Mouse (Mus musculus) kidney, postnatal 4 days (tissue): ENCODE data around the gene Macrod2.
"Not testable (repeated sequence)": the region's sequence is repeated elsewhere in the genome, so short reads cannot be mapped to it uniquely, and the experiment has no call there.

ENCODE experiments used
- DNase-seq, 2 experiments: peaks; one replicate each; pipeline ENCODE4 v3.0.0; 2021; ENCODE audit warnings: mixed read lengths in 2 of 2

Gene Macrod2

GRCm38 (mm10) chr2:140704146-140704545 lies 309.0 kb downstream of the Macrod2 start:
- peak in 1 of 2 experiments; percentile 3 for DNase-seq

GRCm38 (mm10) chr2:140705278-140705677 lies 310.2 kb downstream of the Macrod2 start:
- no peak for DNase-seq

- DNase-seq = no peak
These were observed 312.4 kb downstream of the Macrod2 start for GRCm38 (mm10) chr2:140707550-140707949.

GRCm38 (mm10) chr2:140715822-140716221 lies 320.7 kb downstream of the Macrod2 start:
- no peak for DNase-seq

- no peak for DNase-seq
These were observed 322.3 kb downstream of the Macrod2 start for GRCm38 (mm10) chr2:140717407-140717806.

- DNase-seq = no peak
These were observed 337.6 kb downstream of the Macrod2 start for GRCm38 (mm10) chr2:140732616-140733183.

GRCm38 (mm10) chr2:140740511-140740910 lies 345.4 kb downstream of the Macrod2 start:
- DNase-seq = no peak

GRCm38 (mm10) chr2:140742954-140743353 lies 347.8 kb downstream of the Macrod2 start:
- not testable (repeated sequence) for DNase-seq

GRCm38 (mm10) chr2:140758881-140759280 lies 363.8 kb downstream of the Macrod2 start:
- DNase-seq = no peak

GRCm38 (mm10) chr2:140759732-140760131 lies 364.6 kb downstream of the Macrod2 start:
- no peak for DNase-seq

- DNase-seq = no peak
These were observed 365.0 kb downstream of the Macrod2 start for GRCm38 (mm10) chr2:140760137-140760536.

- DNase-seq = no peak
These were observed 368.2 kb downstream of the Macrod2 start for GRCm38 (mm10) chr2:140763076-140763891.

GRCm38 (mm10) chr2:140769473-140769872 lies 374.4 kb downstream of the Macrod2 start:
- DNase-seq = no peak

- DNase-seq = no peak
These were observed 377.7 kb downstream of the Macrod2 start for GRCm38 (mm10) chr2:140772825-140773224.

GRCm38 (mm10) chr2:140773456-140773855 lies 378.3 kb downstream of the Macrod2 start:
- DNase-seq = no peak

- no peak for DNase-seq
These were observed 379.8 kb downstream of the Macrod2 start for GRCm38 (mm10) chr2:140774808-140775370.

GRCm38 (mm10) chr2:140775448-140776101 lies 380.5 kb downstream of the Macrod2 start:
- no peak for DNase-seq

GRCm38 (mm10) chr2:140778212-140778611 lies 383.1 kb downstream of the Macrod2 start:
- no peak for DNase-seq

- DNase-seq = no peak
These were observed 387.9 kb downstream of the Macrod2 start for GRCm38 (mm10) chr2:140783041-140783440.

- DNase-seq = no peak
These were observed 389.5 kb downstream of the Macrod2 start for GRCm38 (mm10) chr2:140784626-140785025.

- DNase-seq = no peak
These were observed 395.3 kb downstream of the Macrod2 start for GRCm38 (mm10) chr2:140790363-140790762.

GRCm38 (mm10) chr2:140793886-140794608 lies 398.9 kb downstream of the Macrod2 start:
- DNase-seq = no peak

GRCm38 (mm10) chr2:140811693-140812092 lies 416.6 kb downstream of the Macrod2 start:
- DNase-seq = no peak
